Mouse (Mus musculus): ENCODE data around the gene Gm20708.

- TF ChIP-seq POLR2A (IDR thresholded peaks at IDR 0.05; ENCODE audit: low read depth, low read length), result no peak
- no peak for TF ChIP-seq CTCF (IDR thresholded peaks at IDR 0.05; ENCODE audit: extremely low read depth, insufficient read depth, insufficient read length, insufficient replicate concordance)
Measured at GRCm38 (mm10) chr11:117855360-117855759, 45.9 kb downstream of the Gm20708 start.

Measured in spleen, adult 2 months (tissue).